Mouse (Mus musculus): ENCODE measurements around the gene Pank4.

Gene Pank4

DNA sequence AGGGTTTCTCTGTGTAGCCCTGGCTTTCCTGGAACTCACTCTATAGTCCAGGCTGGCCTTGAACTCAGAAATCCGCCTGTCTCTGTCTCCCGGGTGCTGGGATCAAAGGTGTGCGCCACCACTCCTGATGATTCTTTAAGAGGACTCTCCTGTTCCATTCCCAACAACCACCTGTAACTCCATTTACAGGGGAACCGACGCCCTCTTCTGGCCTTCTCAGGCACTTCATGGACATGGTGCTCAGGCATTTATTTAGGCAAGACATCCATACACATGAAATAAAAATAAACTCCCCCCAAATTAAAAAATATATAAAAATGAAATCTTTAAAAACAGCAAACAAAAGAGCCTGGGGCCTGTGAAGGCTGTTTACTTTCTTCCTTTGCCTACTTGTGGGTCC, 3.2 kb downstream of the Pank4 start:
- DNase-seq (ENCODE audit: low read depth, low spot score) = peak; percentile 69

DNA sequence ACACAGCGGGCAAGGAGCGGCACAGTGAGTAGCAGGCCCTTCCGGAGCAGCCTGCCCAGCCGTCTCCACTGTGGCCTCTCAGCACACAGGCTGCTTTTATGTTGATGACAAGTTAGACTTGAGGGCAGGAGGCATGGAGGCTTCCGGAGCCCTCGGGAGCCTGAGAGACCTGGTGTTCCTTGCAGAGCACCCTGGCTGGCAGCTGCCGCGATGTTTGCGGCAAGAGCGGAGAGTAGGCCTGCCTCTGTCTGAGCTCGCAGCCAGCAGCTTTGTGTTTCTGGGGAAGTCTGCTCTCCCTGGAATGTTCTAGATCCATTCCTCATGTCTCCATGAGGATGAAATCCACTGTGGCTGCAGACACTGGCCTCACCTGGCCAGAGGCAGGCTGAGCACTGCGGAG, 8.6 kb downstream of the Pank4 start:
- no peak for DNase-seq (ENCODE audit: low read depth, low spot score)

DNA sequence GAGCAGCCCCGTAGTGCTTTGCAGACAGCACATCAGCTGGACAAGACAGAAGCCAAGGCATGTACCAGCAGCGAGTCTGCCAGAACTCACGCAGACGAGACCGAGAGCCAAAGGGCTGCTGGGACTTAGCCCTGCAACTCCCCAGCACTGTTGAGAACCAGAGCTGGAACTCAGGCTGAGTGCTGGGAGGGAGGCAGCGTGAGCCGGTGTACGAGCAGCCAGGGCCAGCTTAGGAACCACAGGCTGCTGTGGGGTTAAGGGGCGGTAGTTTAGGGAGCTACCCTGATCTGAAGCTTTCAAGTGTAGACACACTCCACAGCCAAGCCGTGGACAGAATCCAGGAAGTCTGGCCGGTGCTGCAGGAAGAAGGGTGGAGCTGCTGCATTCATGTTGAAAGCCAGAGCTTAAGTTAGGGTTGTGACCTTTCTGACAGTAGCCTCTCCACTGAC, 10.3 kb downstream of the Pank4 start:
- DNase-seq (ENCODE audit: low read depth, low spot score) = no peak

DNA sequence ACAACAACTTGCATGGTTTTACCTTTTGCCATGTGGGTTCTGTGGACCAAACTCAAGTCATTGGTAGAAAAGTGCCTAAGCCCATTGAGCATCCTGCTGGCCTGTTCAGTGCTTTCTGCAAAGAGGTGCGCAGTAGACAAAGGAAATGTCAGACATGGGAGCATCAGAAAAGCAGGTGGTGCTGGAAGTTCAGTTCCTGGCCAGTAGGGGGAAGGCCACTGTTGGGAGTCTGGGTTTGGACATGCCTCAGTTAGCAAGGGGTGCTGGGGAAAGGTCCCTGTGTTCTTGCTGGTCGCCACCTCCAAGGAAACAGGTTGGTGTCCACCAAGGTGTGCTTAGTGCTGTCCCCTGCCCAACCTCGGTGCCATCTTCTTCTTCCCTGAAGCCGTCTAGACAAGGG, 16.2 kb downstream of the Pank4 start:
- DNase-seq (ENCODE audit: low read depth, low spot score) = no peak

DNA sequence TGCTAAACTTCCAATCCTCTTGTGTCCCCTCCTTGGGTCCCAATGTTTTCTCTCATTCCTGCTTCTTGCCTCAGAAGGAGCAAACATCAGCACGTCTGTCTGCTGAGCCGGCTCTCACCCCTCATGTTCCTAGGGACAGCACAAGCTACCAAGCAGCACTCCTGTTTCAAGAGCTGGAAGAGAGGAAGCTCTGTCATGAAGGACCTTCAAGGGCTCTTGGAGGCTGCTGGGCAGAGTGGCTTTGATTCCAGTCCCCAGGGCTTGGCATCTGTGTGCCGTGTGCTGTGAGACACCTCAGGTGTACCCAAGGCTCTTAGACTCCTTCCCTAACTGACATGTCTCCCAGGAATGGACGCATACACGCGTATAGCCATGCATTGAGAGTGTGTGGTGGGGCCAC, 17.2 kb downstream of the Pank4 start:
- DNase-seq (ENCODE audit: low read depth, low spot score) = no peak

DNA sequence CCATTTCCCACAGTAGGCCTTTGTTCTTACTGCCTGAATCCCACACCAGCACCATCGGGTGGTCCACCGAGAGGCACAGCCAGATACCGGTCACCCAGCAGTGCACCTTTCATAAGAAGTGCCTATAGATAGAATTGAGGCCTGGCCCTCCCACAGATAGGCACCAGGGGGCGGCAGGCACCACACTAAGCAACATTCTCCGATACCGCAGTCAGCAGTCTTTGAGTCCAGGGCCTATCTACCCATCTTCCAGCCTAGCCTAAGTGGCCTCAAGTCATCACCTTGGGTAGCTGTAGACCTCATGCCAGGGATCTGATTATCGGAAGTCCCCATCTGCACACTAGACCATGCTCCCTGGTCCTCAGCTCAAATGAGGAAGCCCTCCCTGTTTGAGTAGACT, 17.6 kb downstream of the Pank4 start:
- peak; percentile 45 for DNase-seq (ENCODE audit: low read depth, low spot score)

DNA sequence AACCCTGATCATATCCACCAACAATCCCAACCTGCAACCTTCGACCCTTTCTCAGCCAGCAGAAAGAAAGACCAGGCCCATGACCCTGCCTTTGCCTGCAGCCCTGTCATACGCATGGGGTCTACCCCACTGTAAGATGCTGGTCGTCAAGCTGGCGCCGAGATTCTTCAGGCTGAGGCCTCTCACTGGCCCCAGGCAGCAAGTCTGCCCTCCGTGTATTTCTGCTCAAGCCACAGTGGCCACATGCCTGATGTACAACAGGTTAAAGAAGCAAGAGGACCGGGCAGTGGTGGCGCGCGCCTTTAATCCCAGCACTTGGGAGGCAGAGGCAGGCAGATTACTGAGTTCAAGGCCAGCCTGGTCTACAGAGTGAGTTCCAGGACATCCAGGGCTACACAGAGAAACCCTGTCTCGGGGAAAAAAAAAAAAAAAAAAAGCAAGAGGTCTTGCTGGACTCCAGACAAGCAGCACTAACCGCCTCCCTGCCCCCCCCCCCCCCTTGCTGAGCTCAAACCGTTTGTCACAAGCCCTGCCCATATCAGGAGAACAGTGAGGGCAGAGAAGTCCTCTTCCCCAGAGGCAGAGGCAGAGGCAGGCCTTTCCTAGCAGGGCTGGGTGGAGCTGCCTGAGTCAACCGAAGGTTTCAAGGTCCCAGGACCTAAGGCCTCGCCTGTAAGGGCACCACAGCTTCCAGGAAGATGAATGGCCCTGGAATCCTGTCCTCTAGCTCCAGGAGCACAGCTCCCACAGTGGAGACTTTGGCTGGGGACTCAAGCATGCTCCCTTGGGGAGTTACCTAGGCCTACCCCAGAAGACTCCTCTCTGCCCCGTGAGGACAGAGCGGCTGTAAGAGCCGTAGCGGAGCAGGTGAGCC, 18.6 kb downstream of the Pank4 start:
- no peak for DNase-seq (ENCODE audit: low read depth, low spot score)

DNA sequence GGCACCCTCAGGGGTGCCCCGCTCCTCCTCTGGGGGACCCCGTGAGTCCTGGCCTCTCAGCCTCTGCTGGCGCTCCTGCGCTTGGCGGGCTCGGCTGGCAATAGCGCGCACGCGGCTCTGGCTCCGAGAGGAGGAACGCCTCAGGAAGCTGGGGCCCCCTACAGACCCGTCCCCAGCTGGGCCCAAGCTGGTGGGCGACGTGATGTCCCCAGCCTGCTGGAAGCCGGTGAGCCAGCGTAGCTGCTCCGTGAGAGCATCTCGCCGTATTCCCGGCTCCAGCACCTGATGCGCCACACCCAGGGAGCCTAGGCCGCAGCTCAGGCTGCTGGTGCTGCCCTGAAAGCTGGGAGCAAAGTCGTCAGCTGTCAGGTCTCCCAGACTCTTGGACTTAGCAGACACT, 19.8 kb downstream of the Pank4 start:
- no peak for DNase-seq (ENCODE audit: low read depth, low spot score)

DNA sequence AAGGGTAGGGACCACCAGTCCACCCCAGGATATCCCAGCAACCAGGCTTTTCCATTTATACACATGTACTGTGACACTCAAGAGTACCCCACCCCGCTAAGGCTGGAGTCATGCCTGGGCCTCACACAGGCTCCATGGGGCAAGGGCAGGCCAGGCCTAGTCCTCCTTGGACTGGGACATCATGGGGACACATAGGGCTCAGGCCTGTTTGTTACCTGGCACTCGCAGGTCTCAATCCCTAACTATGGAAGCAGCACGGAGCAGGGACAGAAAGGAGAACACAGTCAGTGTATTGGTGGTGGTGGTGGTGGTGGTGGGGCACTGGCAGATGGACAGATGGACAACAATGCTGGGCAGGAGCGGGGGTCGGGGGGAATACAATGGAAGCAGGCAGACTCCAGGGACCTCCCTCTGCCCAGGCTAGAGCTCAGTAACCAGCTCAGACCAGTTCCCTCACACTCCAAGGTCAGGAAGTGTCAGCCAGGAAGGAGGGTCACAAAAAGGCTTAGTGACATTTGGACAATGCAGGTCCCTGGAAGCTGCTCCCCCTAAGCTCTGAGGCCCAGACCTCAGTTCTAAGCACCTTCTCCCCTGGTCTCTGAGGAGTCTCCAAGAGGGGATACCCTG, 21.3 kb downstream of the Pank4 start:
- no peak for DNase-seq (ENCODE audit: low read depth, low spot score)

DNA sequence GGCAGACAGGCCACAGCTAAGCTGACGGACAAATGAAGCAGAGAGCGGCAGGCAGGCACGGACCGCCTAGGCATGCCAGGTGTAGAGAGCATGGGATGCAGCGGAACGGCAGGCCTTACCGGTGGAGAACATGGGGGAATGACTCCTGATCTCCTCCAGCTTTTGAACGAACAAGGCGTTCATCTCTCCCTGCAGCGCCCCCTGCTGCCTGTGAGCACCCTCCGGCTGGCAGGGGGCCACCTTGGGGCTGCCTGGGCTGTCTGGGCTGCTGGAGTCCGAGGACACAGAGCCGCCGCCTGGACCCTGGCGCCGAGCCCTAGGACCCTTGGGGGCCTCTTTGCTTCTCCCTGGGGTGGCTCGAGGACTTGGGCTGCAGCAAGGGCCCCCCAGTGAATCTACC, 22.2 kb downstream of the Pank4 start:
- DNase-seq (ENCODE audit: low read depth, low spot score) = peak; percentile 78

DNA sequence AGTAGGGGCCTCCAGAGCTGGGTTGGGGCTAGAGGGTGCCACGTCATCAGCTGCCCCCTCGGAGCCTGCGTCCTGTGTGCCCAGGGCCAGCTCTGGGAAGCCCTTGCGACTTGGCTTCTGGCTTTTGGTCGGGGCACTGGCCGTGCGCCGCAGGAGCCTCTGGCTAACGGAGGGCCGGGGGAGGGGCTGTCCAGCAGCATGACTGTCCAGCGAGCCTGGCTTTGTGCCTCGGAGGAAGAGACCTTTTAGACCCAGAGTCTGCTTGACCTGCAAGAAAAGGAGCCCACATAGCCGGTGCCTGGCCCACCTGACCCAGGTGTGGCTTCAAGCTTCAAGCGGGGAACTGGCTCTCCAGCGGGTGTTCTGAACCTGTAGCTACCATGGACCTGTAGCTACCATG, 22.8 kb downstream of the Pank4 start:
- DNase-seq (ENCODE audit: low read depth, low spot score) = no peak

DNA sequence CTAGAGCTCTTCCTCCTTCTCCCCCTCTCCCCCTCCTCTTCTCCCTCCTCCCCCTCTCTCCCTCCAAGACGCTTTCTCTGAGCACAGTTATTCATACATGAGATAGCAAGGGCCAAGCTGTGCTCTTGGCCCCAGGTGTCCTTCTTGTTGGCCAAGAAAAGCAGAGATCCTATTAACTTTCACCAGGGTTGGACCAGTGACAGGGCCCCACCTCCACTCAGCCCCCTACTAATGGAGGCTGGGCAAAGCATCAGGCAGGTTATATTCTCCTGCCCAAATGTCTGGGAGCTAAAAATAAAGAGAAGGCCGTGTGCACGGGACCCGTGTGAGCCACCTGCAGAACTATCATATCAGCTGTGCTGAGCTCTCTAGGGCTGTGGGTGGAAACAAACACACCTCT, 31.0 kb downstream of the Pank4 start:
- no peak for DNase-seq (ENCODE audit: low read depth, low spot score)

DNA sequence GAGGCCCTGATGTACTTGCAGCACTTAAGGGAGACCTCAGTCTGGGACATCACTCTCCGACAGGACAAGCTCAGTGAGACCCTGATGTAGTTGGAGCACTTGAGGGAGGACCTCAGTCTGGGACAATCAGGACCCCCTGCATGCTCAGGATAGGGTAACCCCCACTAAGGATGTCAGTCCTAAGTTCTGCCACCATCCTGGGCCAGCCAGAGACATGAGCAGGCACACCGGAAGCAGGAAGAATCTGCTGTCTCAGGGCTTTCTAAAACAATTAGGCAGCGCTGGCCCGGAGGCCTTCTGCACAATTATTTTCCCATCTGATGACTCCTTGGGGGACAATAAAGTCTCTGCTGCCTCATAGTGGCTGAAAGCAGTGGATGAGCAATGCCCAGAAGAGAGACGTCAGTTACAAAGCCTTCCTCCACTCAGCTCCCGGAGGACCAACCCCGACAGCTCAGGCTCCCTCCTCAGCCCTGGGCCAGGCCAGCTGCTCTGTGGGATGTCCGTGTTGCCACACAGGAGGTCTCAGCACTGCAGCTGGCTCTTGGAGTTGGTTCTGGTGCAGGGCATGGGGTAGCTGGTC, 32.7 kb downstream of the Pank4 start:
- peak; percentile 68 for DNase-seq (ENCODE audit: low read depth, low spot score)

DNA sequence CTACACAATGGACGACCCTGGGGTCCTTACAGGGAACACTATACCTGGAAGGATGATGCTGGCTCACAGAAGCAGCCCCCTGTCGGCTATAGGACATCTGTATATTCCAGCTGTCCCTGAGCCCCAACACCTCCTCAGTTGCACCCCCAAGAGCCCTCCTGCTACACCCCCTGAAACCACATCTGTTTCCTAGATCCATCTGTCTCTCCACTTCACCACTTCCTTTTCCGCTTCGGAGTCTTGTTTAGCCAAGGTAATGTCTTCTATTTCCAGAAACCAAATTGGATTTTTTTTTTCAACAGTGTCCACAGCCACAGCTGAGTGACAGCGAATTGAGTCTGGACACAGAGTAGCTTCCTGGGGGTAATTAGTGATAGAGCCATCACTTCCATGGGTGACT, 35.5 kb downstream of the Pank4 start:
- DNase-seq (ENCODE audit: low read depth, low spot score) = no peak

DNA sequence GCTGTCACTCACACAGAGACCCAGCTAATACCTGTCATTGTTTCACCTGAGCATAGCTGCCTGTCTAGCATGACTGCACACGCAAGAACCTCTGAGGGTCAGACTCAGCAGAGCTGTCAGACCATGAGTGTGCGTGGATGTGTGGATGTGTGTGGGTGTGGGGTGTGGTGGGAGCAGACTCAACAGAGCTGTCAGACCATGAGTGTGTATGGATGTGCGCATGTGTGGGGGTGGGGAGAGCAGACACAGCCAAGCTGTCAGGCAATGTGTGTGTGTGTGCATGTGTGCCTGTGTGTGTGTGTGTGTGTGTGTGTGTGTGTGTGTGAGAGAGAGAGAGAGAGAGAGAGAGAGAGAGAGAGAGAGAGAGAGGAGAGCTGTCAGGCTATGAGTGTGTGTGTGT, 41.4 kb downstream of the Pank4 start:
- no peak for DNase-seq (ENCODE audit: low read depth, low spot score)

DNA sequence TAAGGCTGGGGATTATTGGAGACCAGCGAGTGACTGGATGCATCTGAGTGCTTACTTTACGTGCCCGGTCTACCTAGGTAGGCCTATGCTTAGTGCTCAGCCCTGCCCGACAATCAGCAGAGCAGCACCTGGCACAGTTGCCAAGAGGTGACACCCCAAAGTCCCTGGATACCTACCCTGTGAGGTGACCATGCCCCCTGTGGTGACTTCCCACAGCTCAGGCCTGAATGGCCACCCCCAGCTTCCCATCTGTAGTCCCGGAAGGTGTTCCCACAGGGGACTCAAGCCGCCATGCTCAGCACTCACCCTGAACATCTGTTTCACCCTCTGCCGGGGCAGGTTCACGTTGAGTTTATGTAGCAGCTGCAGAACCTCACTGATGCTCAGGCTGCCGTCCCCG, 42.4 kb downstream of the Pank4 start:
- no peak for DNase-seq (ENCODE audit: low read depth, low spot score)

DNA sequence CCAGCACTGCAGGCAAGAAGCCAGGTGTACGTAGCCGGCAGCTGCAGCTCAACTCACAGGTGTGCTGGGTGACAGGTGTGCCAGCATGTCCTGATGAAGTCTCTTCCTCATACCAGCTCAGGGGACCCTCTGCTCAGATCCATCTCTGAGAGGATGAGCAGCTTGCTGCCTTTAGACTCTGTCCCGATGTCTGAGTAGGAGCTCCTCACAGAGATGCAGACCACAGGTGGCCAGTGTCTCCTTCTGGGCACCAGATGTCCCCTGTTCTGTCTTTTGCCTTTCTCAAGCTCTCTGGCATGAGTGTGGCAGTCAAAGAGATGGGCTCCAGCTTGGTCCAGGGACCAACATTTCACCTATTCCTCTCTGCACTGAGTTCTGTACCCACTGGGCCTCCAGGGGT, 43.7 kb downstream of the Pank4 start:
- no peak for DNase-seq (ENCODE audit: low read depth, low spot score)

DNA sequence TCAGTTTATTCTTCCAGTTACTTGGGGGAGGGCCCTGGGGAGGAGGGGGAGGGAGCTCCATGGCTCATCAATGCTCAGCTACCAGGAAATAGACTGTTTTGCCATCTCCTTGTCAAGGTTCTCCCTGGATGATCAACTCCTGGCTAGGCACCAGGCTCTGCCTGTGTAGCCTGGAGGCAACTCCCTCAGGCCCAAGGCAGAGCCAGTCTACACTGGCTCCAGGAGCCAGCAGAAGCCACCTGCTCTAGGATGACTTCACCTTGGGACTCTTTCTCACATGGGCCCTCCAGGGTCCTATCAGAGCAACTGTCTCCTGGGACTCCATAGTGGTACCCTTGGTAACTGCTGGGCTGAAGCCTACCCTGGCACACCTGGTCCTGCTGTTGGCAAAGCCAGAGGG, 44.2 kb downstream of the Pank4 start:
- DNase-seq (ENCODE audit: low read depth, low spot score) = no peak

DNA sequence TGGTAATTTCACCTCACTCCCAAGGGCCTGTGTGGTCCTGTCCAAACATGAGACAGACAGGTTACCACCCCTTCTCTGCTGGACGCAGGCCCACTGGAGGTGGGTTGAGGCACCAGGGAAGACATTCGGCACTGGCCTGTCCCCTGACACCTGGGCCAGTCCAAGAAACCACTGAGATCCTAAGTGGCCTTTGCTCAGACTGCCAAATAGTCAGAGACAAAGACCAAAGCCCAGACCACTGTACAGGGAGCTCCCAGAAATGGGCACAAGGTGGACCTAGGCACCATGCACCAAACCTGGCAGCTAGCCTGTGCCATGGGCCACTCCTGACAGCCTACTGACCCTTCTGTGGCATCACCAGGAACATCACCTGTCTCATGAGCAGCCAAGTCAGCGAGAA, 45.3 kb downstream of the Pank4 start:
- DNase-seq (ENCODE audit: low read depth, low spot score) = no peak

DNA sequence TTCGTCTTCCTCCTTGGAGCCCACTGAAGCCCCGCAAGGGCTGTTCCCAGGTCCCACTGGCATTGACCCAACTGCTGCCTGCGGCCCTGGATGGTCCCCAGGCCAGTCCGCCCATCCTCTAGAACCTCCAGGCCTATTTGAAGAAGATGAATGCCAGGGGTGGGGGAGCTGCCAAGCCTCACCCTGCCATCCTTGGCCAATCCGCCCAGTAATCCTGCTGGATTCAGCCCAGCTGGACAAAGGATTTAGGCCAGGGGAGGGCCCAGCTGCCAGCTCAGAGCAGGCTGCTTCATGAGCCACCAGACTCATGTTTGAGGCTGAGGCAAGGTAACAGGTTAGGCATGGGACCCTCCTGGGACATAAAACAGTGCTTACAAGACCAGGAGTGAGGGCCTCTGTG, 46.9 kb downstream of the Pank4 start:
- DNase-seq (ENCODE audit: low read depth, low spot score) = no peak

DNA sequence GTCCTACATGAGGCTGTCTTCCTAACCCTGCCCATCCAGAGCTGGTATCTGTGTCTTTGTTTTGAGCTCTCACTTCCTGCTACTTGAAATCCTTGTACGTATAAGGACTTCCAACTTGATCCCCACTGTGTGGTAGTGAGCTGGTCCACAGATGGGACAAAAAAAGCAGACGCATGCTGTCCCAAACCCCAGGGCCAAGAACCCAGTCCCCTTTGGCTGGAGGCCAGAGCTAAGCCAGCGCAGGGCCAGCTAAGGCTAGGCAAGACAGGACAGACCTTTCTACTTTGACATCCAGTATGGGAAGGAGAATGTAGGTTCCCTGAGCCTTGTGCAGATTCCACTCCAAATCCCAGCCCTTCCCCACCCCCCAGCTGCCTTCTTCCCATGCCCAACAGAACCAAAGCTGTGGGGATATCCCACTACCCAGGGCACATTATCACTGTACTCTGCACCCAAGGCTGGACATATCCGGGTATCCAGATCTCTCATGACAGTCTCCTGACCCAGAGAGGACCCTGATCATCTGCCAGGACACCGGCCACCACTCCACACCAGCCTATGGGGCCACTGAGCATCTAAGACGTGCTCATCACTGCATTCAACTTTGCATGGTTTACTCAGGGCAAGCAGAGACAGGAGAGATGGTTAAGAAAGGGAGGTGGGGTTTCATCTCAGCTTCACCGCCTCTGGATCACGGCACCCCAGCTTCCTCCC, 47.5 kb downstream of the Pank4 start:
- DNase-seq (ENCODE audit: low read depth, low spot score) = no peak

DNA sequence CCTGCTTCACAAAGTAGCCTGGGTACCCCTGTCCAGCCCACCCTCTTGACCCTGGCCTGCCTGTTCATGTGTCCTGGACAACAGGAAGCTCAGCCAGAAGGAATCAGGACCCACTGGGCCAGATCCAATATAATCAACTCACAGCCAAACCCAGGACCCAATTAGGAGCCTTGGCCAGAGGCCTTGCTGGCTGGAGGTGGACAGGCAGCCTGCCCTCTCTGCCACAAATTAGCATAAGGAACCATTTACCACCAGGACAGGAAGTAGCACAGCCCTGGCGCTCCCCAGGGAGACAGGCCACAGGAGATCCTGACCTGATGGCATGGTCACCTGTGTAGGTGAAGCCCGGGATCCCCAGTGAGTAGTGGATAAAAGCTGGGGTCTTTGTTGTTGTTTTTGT, 48.2 kb downstream of the Pank4 start:
- no peak for DNase-seq (ENCODE audit: low read depth, low spot score)
